Mouse (Mus musculus): ENCODE results near the gene Parva. TPM values are rescaled to one million over a fixed set of nuclear protein-coding genes. Genes with fewer than 3 reads are reported as not detected.

Gene Parva
- total and polyA plus RNA-seq, 3 experiments, result 0.08 to 1.1 (median 0.15) TPM

GRCm38 (mm10) chr7:112439846-112440245 lies 12.5 kb downstream of the Parva start:
- DNase-seq (ENCODE audit: extremely low read depth), result no peak
- H3K9ac ChIP-seq (ENCODE audit: insufficient read depth, low read depth), result no peak overlapping the region
- in situ Hi-C loops (cut with MboI; ENCODE audit: low pct_ligation_motif_present, low pct_unique_long_range_greater_than_20kb, low sequenced_read_pairs) (no loop called here), dilution Hi-C loops (cut with MboI; ENCODE audit: extremely low pct_ligation_motif_present, extremely low pct_unique_long_range_greater_than_20kb, low sequenced_read_pairs) (no loop called here)
- peaks cover 2% of the 10 kb centered on the region for H3K9me3 ChIP-seq (replicated peaks; ENCODE audit: low read length)
- H3K4me3 ChIP-seq (replicated peaks in 1 of 3; ENCODE audit: low read depth in 2 of 3, low read length in 2 of 3, poor library complexity in 1 of 3), result no peak overlapping the region
- no peaks in the 10 kb centered on the region for H3K79me2 ChIP-seq (replicated peaks; ENCODE audit: control insufficient read depth, extremely low read depth, insufficient read depth, poor library complexity, severe bottlenecking)
- H3K4me1 ChIP-seq (ENCODE audit: control insufficient read depth in 1 of 2, insufficient read depth in 2 of 2), result no peaks in the 10 kb centered on the region
- TF ChIP-seq SIN3A (IDR thresholded peaks at IDR 0.05; ENCODE audit: low read length), result no peak
- TF ChIP-seq PAX5 (IDR thresholded peaks at IDR 0.05; ENCODE audit: low read length), result no peak
- TF ChIP-seq CHD1 (IDR thresholded peaks at IDR 0.05; ENCODE audit: low read depth, low read length), result no peak
- TF ChIP-seq RCOR1 (conservative IDR thresholded peaks at IDR 0.05; ENCODE audit: low read depth, low read length), result no peak
- no peak for TF ChIP-seq MXI1 (IDR thresholded peaks at IDR 0.05; ENCODE audit: low read depth, low read length)
- no peak for TF ChIP-seq HCFC1 (IDR thresholded peaks at IDR 0.05; ENCODE audit: low read depth, low read length)
- no peak for TF ChIP-seq MAX (IDR thresholded peaks at IDR 0.05; ENCODE audit: low read length)
- TF ChIP-seq ZMIZ1 (IDR thresholded peaks at IDR 0.05; ENCODE audit: low read depth, low read length), result no peak
- H3K4me2 ChIP-seq (ENCODE audit: insufficient read depth, low read depth, poor library complexity, severe bottlenecking), result no peak overlapping the region
- no peaks in the 10 kb centered on the region for H3K27me3 ChIP-seq (replicated peaks)
- H3K27ac ChIP-seq (ENCODE audit: insufficient read depth, low read depth), result no peak overlapping the region
- no peaks in the 10 kb centered on the region for H3K36me3 ChIP-seq (replicated peaks in 1 of 2; ENCODE audit: control insufficient read depth in 1 of 2, insufficient read depth in 1 of 2, low read length in 1 of 2)

- H3K4me3 ChIP-seq (replicated peaks in 1 of 3; ENCODE audit: low read depth in 2 of 3, low read length in 2 of 3, poor library complexity in 1 of 3), result no peak overlapping the region
- TF ChIP-seq NRF1 (IDR thresholded peaks at IDR 0.05; ENCODE audit: low read depth, low read length) (no peak), MEF2A (IDR thresholded peaks at IDR 0.05; ENCODE audit: borderline replicate concordance, low read depth, low read length) (no peak), ZKSCAN1 (IDR thresholded peaks at IDR 0.05; ENCODE audit: borderline replicate concordance, low read depth, low read length) (no peak), RCOR1 (conservative IDR thresholded peaks at IDR 0.05; ENCODE audit: low read depth, low read length) (no peak), USF1 (IDR thresholded peaks at IDR 0.05; ENCODE audit: low read depth, low read length) (no peak), POLR2AphosphoS2 (IDR thresholded peaks at IDR 0.05; ENCODE audit: low read depth, low read length) (no peak), TBP (conservative IDR thresholded peaks at IDR 0.05; ENCODE audit: low read depth, low read length) (no peak), TCF12 (IDR thresholded peaks at IDR 0.05; ENCODE audit: low read depth, low read length) (no peak), CHD2 (IDR thresholded peaks at IDR 0.05; ENCODE audit: low read length) (no peak), ETS1 (conservative IDR thresholded peaks at IDR 0.05; ENCODE audit: low read depth, low read length) (no peak), UBTF (IDR thresholded peaks at IDR 0.05; ENCODE audit: low read depth, low read length) (no peak), ELF1 (IDR thresholded peaks at IDR 0.05; ENCODE audit: low read depth, low read length) (no peak), USF2 (conservative IDR thresholded peaks at IDR 0.05; ENCODE audit: low read depth, low read length) (no peak), CHD1 (IDR thresholded peaks at IDR 0.05; ENCODE audit: low read depth, low read length) (no peak), SIN3A (IDR thresholded peaks at IDR 0.05; ENCODE audit: low read length) (no peak)
- DNase-seq (ENCODE audit: extremely low read depth), result no peak
- no peak overlapping the region for H3K27ac ChIP-seq (ENCODE audit: insufficient read depth, low read depth)
- H3K9me3 ChIP-seq (replicated peaks; ENCODE audit: low read length), result no peaks in the 10 kb centered on the region
- no peaks in the 10 kb centered on the region for H3K36me3 ChIP-seq (replicated peaks in 1 of 2; ENCODE audit: control insufficient read depth in 1 of 2, insufficient read depth in 1 of 2, low read length in 1 of 2)
- in situ Hi-C loops (cut with MboI; ENCODE audit: low pct_ligation_motif_present, low pct_unique_long_range_greater_than_20kb, low sequenced_read_pairs) (no loop called here), dilution Hi-C loops (cut with MboI; ENCODE audit: extremely low pct_ligation_motif_present, extremely low pct_unique_long_range_greater_than_20kb, low sequenced_read_pairs) (no loop called here)
- H3K27me3 ChIP-seq (replicated peaks), result no peaks in the 10 kb centered on the region
- no peak overlapping the region for H3K4me2 ChIP-seq (ENCODE audit: insufficient read depth, low read depth, poor library complexity, severe bottlenecking)
- H3K9ac ChIP-seq (ENCODE audit: insufficient read depth, low read depth), result no peak overlapping the region
- no peaks in the 10 kb centered on the region for H3K4me1 ChIP-seq (ENCODE audit: control insufficient read depth in 1 of 2, insufficient read depth in 2 of 2)
- no peaks in the 10 kb centered on the region for H3K79me2 ChIP-seq (replicated peaks; ENCODE audit: control insufficient read depth, extremely low read depth, insufficient read depth, poor library complexity, severe bottlenecking)
Observed at GRCm38 (mm10) chr7:112444152-112444984, 17.1 kb downstream of the Parva start.
